In genomic region chr10:49136816-49137215, GRCm38 (mm10) we compare ENCODE assay signal across 27 mouse cellular contexts.
"Had no signal": no experiment of that assay in that cellular context is flagged by ENCODE, and none has a peak within 500 bp of the region (broad histone marks: within the 10 kb centered on the region; RNA-seq: fewer than 3 reads in every experiment).

No protein-coding gene starts in this region.

- H3K27ac ChIP-seq: gastrocnemius, adult 2 months; heart, adult 2 months; heart, embryonic 13.5 days; heart, embryonic 15.5 days; hindbrain, embryonic 13.5 days; intestine, embryonic 15.5 days; layer of hippocampus, adult 2 months; left cerebral cortex, adult 2 months; limb, embryonic 10.5 days; limb, embryonic 12.5 days; liver, embryonic 12.5 days; liver, embryonic 14.5 days had no signal

- H3K4me1 ChIP-seq: heart, embryonic 13.5 days; heart, embryonic 15.5 days; hindbrain, embryonic 13.5 days; intestine, embryonic 15.5 days; limb, embryonic 10.5 days; limb, embryonic 12.5 days; liver, embryonic 12.5 days had no signal

- ATAC-seq: hindbrain, embryonic 16.5 days; inflammation-experienced regulatory T-cells, adult 6 months; intestine, embryonic 15.5 days; intestine, postnatal 0 days; liver, embryonic 12.5 days had no signal

- H3K9me3 ChIP-seq: heart, embryonic 13.5 days; heart, embryonic 15.5 days; hindbrain, embryonic 13.5 days; intestine, embryonic 15.5 days; limb, embryonic 10.5 days; limb, embryonic 12.5 days; liver, embryonic 12.5 days had no signal

- DNase-seq: gastrocnemius, adult 2 months; gastrocnemius, postnatal 10 days; gastrocnemius, postnatal 25 days; heart, adult 11 months; heart, adult 2 months; heart, postnatal 14 days; heart, postnatal 36 days; kidney, adult 18-20 months; kidney, adult 8-10 months; kidney, postnatal 10 days; kidney, postnatal 25 days; kidney, postnatal 4 days; liver had no signal

- H3K4me2 ChIP-seq: heart, embryonic 11.5 days; heart, embryonic 13.5 days; heart, embryonic 15.5 days; hindbrain, embryonic 13.5 days; intestine, embryonic 15.5 days; limb, embryonic 12.5 days; liver, embryonic 12.5 days had no signal

- H3K27me3 ChIP-seq: heart, embryonic 13.5 days; heart, embryonic 15.5 days; hindbrain, embryonic 13.5 days; intestine, embryonic 15.5 days; limb, embryonic 12.5 days; liver, embryonic 12.5 days had no signal

- H3K4me3 ChIP-seq: gastrocnemius, adult 2 months; heart, adult 2 months; heart, embryonic 13.5 days; heart, embryonic 15.5 days; hindbrain, embryonic 13.5 days; intestine, embryonic 15.5 days; layer of hippocampus, adult 2 months; left cerebral cortex, adult 2 months; limb, embryonic 10.5 days; limb, embryonic 12.5 days; liver, embryonic 12.5 days had no signal

- H3K36me3 ChIP-seq: heart, embryonic 13.5 days; heart, embryonic 15.5 days; hindbrain, embryonic 13.5 days; intestine, embryonic 15.5 days; limb, embryonic 10.5 days; limb, embryonic 12.5 days; liver, embryonic 12.5 days had no signal

- H3K9ac ChIP-seq: heart, embryonic 13.5 days; heart, embryonic 15.5 days; hindbrain, embryonic 13.5 days; intestine, embryonic 15.5 days; limb, embryonic 12.5 days; liver, embryonic 12.5 days; liver, embryonic 14.5 days had no signal
